Mouse (Mus musculus): Measurements from ENCODE around the gene Zswim4. TPM values are rescaled to one million over a fixed set of nuclear protein-coding genes. Genes with fewer than 3 reads are reported as not detected.

Zswim4 gene
- polyA plus RNA-seq, 1 experiment, result 30.0 TPM

DNA sequence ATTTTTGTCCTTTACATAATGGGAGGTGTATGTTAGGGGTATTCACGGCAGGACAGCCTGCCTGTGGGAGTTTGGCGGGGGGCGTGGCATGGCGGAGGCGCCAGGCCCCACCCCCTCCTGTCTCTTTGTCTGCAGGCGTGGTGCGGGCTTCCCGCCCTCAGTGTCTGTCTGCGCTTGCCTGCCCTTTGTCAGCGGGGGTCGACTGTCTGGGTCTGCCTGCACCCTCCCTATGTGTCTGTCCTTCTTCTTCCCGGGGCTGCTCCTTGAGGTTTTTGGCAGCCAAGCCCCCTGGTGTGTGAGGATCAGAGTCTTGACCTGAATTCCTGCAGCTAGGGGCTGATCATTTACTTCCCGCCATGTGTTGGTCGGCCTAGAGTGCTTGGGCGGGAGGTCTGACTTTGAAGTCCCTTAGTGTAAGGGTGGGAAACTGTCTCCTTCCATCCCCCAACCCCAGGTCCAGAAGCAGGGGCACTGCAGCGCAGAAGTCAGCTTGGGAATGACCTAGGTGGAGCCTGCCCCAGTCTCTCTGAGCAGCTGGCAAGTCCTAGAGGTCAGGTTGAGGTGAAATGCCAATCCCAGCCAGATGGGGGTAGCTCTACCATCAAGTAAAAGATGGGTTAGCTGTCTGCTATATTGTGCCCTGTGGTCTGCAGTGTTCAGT, 56.2 kb downstream of the Zswim4 start:
- WGBS, result 20% methylated on average over 16 of the region's 16 CpGs
- no peak overlapping the region for H3K4me3 ChIP-seq (ENCODE audit: low read depth, low read length)
- peaks cover 11% of the 10 kb centered on the region for H3K27me3 ChIP-seq (ENCODE audit: control insufficient read depth, insufficient read depth, low read length)
- no peaks in the 10 kb centered on the region for H3K36me3 ChIP-seq (ENCODE audit: control insufficient read depth, insufficient read depth, low read length)
- no peak for TF ChIP-seq CTCF (IDR thresholded peaks at IDR 0.05; ENCODE audit: extremely low read depth, insufficient read length, insufficient replicate concordance, low read depth, low read length)
- TF ChIP-seq POLR2A (IDR thresholded peaks at IDR 0.05; ENCODE audit: low read depth, low read length), result no peak
- H3K27ac ChIP-seq (ENCODE audit: insufficient read depth, low read depth, low read length), result no peak overlapping the region
- peaks cover 8% of the 10 kb centered on the region for H3K4me1 ChIP-seq (ENCODE audit: control insufficient read depth, insufficient read depth, insufficient read length, low read length)

DNA sequence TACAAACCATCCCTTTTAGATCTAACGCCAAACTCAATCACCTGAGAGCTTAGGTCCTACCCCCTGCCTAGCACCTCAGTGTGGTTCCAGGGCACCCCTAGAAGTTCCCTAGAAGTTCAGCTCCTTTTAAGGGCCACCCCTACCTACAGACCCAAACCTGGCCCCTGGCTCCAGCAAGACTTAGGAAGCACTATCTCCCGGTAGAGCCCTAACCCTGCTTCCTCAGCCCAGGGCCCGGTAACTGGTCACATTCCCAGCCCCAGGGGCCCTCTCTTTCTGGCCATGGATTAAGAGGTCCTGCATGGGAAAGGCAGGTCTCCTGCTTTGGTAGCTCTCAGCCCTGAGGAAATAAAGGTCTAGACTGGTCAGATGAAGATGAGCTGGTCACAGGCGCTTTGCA, 56.9 kb downstream of the Zswim4 start:
- Histone ChIP-seq H3K36me3 (ENCODE audit: control insufficient read depth, insufficient read depth, low read length) (no peaks in the 10 kb centered on the region), H3K4me1 (ENCODE audit: control insufficient read depth, insufficient read depth, insufficient read length, low read length) (peaks cover 8% of the 10 kb centered on the region), H3K4me3 (ENCODE audit: low read depth, low read length) (no peak overlapping the region), H3K27me3 (ENCODE audit: control insufficient read depth, insufficient read depth, low read length) (peaks cover 11% of the 10 kb centered on the region), H3K27ac (ENCODE audit: insufficient read depth, low read depth, low read length) (no peak overlapping the region)
- 72% methylated on average over 4 of the region's 4 CpGs for WGBS
- TF ChIP-seq CTCF (IDR thresholded peaks at IDR 0.05; ENCODE audit: extremely low read depth, insufficient read length, insufficient replicate concordance, low read depth, low read length) (no peak), POLR2A (IDR thresholded peaks at IDR 0.05; ENCODE audit: low read depth, low read length) (no peak)

DNA sequence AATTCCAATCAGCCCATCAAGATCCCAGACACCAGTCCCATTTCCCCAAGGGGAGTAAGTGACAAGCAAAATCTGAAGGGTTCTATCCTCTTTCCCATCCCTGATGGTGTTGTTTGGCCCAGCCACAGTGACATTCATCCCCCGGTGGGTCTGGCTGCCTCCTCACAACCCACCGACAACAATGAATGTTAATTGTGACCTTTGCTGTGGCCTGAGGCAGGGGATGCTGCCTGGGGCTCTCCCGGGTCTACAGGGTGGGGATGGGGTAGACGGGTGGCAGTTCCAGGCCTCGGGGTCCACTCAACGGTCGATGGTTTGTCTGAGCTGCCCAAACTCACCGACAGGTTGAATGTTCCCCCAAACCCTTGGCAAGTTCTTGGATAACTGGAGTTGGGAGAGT, 58.3 kb downstream of the Zswim4 start:
- Histone ChIP-seq H3K36me3 (ENCODE audit: control insufficient read depth, insufficient read depth, low read length) (no peaks in the 10 kb centered on the region), H3K27me3 (ENCODE audit: control insufficient read depth, insufficient read depth, low read length) (peaks cover 7% of the 10 kb centered on the region), H3K4me3 (ENCODE audit: low read depth, low read length) (no peak overlapping the region), H3K4me1 (ENCODE audit: control insufficient read depth, insufficient read depth, insufficient read length, low read length) (peaks cover 5% of the 10 kb centered on the region), H3K27ac (ENCODE audit: insufficient read depth, low read depth, low read length) (no peak overlapping the region)
- TF ChIP-seq POLR2A (IDR thresholded peaks at IDR 0.05; ENCODE audit: low read depth, low read length), result no peak
- no peak for TF ChIP-seq CTCF (IDR thresholded peaks at IDR 0.05; ENCODE audit: extremely low read depth, insufficient read length, insufficient replicate concordance, low read depth, low read length)
- 90% methylated on average over 8 of the region's 8 CpGs for WGBS

- Histone ChIP-seq H3K36me3 (ENCODE audit: control insufficient read depth, insufficient read depth, low read length) (no peaks in the 10 kb centered on the region), H3K4me3 (ENCODE audit: low read depth, low read length) (no peak overlapping the region), H3K27ac (ENCODE audit: insufficient read depth, low read depth, low read length) (no peak overlapping the region), H3K4me1 (ENCODE audit: control insufficient read depth, insufficient read depth, insufficient read length, low read length) (peaks cover 5% of the 10 kb centered on the region), H3K27me3 (ENCODE audit: control insufficient read depth, insufficient read depth, low read length) (no peaks in the 10 kb centered on the region)
- TF ChIP-seq CTCF (IDR thresholded peaks at IDR 0.05; ENCODE audit: extremely low read depth, insufficient read length, insufficient replicate concordance, low read depth, low read length) (no peak), POLR2A (IDR thresholded peaks at IDR 0.05; ENCODE audit: low read depth, low read length) (no peak)
- 84% methylated on average over 3 of the region's 3 CpGs for WGBS
Observed at GRCm38 (mm10) chr8:84177405-84177804, 59.5 kb downstream of the Zswim4 start.

- no peak overlapping the region for H3K27ac ChIP-seq (ENCODE audit: insufficient read depth, low read depth, low read length)
- no peaks in the 10 kb centered on the region for H3K27me3 ChIP-seq (ENCODE audit: control insufficient read depth, insufficient read depth, low read length)
- no peak overlapping the region for H3K4me3 ChIP-seq (ENCODE audit: low read depth, low read length)
- 41% methylated on average over 3 of the region's 3 CpGs for WGBS
- TF ChIP-seq POLR2A (IDR thresholded peaks at IDR 0.05; ENCODE audit: low read depth, low read length), result no peak
- no peak for TF ChIP-seq CTCF (IDR thresholded peaks at IDR 0.05; ENCODE audit: extremely low read depth, insufficient read length, insufficient replicate concordance, low read depth, low read length)
- H3K36me3 ChIP-seq (ENCODE audit: control insufficient read depth, insufficient read depth, low read length), result no peaks in the 10 kb centered on the region
- H3K4me1 ChIP-seq (ENCODE audit: control insufficient read depth, insufficient read depth, insufficient read length, low read length), result peaks cover 5% of the 10 kb centered on the region
Observed at GRCm38 (mm10) chr8:84176560-84176959, 60.3 kb downstream of the Zswim4 start.

DNA sequence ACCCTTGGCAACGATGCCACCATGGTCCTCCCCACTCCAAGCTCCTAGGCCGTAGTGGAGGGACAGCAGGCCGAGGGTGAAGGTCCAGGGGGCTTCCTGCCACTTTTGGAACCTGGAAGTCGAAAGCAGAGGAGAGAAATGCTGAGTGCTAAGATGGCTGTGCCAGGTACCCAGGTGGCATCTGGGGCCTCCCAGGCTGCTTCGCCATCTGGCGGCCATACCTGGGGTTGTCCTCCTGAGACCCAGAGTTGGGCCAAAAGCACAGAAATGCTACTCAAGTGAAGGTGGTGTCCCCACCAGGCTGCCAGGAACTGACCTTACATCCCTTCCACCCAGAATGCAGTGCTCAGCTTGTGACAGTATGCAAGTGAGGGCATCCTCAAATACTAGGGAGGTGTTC, 63.0 kb downstream of the Zswim4 start:
- Histone ChIP-seq H3K27me3 (ENCODE audit: control insufficient read depth, insufficient read depth, low read length) (no peaks in the 10 kb centered on the region), H3K4me3 (ENCODE audit: low read depth, low read length) (no peak overlapping the region), H3K27ac (ENCODE audit: insufficient read depth, low read depth, low read length) (no peak overlapping the region), H3K4me1 (ENCODE audit: control insufficient read depth, insufficient read depth, insufficient read length, low read length) (no peaks in the 10 kb centered on the region), H3K36me3 (ENCODE audit: control insufficient read depth, insufficient read depth, low read length) (no peaks in the 10 kb centered on the region)
- WGBS, result 58% methylated on average over 6 of the region's 6 CpGs
- no peak for TF ChIP-seq POLR2A (IDR thresholded peaks at IDR 0.05; ENCODE audit: low read depth, low read length)
- TF ChIP-seq CTCF (IDR thresholded peaks at IDR 0.05; ENCODE audit: extremely low read depth, insufficient read length, insufficient replicate concordance, low read depth, low read length), result peak; percentile 68; the same call in 1 of the 2 replicates

DNA sequence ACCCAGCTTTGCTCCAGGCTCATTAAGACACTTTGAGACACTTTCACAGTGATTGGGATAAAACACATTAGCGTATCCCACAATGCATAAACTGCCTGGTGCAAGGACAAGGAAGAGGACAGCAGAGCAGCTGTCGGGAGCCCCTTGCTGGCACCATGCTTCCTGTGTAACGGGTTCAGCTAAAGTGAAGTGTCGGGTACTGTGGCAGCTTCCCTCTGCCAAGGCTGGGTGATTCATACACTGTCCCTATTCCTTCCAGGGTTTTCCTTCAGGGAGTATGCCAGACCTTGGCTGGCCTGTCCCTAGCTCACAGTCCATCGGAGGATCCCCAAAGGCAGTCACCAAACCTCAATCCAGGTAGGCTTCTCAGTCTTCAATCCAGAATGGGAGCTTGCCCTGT, 66.8 kb downstream of the Zswim4 start:
- Histone ChIP-seq H3K4me3 (ENCODE audit: low read depth, low read length) (no peak overlapping the region), H3K36me3 (ENCODE audit: control insufficient read depth, insufficient read depth, low read length) (no peaks in the 10 kb centered on the region), H3K27ac (ENCODE audit: insufficient read depth, low read depth, low read length) (no peak overlapping the region), H3K4me1 (ENCODE audit: control insufficient read depth, insufficient read depth, insufficient read length, low read length) (no peaks in the 10 kb centered on the region), H3K27me3 (ENCODE audit: control insufficient read depth, insufficient read depth, low read length) (no peaks in the 10 kb centered on the region)
- WGBS, result 86% methylated on average over 5 of the region's 5 CpGs
- TF ChIP-seq CTCF (IDR thresholded peaks at IDR 0.05; ENCODE audit: extremely low read depth, insufficient read length, insufficient replicate concordance, low read depth, low read length) (no peak), POLR2A (IDR thresholded peaks at IDR 0.05; ENCODE audit: low read depth, low read length) (no peak)
